Mouse (Mus musculus): Measurements from ENCODE around the gene Smim14.
A peak's percentile ranks its signal among the peaks of the same experiment; 100 is the strongest.
"Not testable (repeated sequence)": the region's sequence is repeated elsewhere in the genome, so short reads cannot be mapped to it uniquely, and the experiment has no call there.

Smim14 gene

DNA sequence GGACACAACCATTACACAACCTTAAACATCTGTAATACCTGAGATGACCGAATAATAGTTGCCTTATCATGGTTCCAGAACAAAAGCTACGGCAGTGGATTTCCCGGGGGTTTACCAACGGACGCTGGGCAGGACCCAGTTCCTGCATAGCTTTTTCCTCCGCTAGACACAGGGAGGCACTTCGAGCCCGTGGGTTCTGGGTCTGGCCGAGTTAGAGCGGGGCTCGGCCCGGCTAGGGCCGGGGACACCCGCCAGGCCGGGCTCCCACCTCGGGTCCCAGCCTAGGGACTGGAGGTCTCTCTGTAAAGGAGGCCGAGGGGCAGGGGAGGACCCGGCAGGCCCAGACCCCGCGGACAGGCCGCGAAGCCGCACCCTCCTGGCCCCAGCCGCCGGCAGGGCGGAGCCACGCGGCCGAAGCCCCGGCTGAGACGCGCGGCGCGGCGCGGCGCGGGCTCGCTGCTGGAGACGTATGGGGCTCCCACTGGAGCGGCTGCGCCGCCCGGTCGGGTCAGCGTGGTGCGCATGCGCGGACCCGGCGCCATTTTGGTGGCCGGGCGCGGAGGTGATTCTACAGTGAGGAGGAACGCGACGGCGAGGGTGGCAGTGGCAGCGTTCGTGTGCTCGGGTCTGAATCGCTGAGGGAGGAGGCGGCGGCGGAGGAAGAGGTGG lies at the start of gene Smim14, which contains the start of gene Ube2k:
Gene Smim14, minus strand, starts transcription at position 434 of the 669 bp plus-strand sequence.
Gene Ube2k, plus strand, starts transcription at position 483 of the 669 bp plus-strand sequence.
- DNase-seq (ENCODE audit: low read depth, low spot score), result peak; percentile 88

DNA sequence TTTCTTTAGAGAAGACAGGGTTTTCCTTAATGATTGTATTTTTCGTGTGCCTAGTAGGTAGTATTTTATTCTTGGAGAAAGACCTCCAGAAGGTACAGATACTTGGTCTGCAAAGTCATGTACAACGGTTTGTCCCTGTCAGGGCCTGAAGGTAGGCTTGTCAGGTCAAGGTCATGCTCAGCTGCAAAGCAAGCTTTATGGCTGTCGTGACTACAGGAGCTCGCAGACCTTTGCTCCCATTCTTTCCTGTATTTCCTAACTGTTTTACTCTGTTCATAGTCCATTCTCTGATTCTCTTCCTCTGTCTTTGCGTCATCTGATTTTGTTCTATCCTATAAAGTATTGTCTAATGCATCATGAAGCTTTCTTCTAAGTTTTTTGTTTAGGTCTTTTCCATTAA lies 49.3 kb upstream of the Smim14 start:
- DNase-seq (ENCODE audit: low read depth, low spot score), result no peak

DNA sequence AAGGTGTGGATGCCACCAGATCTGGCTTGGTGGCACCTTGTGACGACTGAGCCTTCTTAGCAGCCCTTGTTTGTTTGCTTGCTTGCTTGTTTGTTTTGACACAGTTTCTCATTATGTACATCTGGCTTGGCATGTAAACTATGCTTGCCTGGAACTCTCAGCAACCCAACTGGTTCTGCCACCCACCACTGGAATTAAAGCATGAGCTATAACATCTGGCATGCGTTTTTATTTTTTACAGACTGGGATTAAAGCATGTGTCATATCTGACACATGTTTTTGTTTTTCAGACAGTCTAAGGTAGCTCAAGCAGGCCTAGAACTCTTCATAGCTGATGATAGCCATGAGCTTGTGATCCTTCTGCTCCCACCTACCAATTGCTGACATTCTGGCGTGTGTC lies 41.6 kb upstream of the Smim14 start:
- no peak for DNase-seq (ENCODE audit: low read depth, low spot score)

DNA sequence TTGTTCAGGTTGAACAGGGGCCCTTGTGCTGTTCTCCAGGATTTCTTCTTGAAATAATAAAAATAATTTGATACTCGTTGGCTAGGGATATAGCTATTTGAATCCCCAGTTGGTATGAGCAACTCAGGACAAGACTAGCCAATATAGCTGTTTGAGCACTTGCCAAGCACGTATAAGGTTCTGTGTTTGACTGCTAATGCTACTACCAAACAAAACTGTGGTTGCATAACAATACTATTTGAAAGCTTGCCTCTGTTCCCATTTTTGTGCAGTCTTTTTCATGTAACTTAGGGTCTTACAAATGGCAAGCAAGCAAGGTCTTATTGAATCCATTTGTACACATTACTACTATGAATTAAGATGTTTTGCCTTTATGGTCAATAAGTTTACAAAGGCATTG lies 38.9 kb upstream of the Smim14 start:
- DNase-seq (ENCODE audit: low read depth, low spot score), result no peak

DNA sequence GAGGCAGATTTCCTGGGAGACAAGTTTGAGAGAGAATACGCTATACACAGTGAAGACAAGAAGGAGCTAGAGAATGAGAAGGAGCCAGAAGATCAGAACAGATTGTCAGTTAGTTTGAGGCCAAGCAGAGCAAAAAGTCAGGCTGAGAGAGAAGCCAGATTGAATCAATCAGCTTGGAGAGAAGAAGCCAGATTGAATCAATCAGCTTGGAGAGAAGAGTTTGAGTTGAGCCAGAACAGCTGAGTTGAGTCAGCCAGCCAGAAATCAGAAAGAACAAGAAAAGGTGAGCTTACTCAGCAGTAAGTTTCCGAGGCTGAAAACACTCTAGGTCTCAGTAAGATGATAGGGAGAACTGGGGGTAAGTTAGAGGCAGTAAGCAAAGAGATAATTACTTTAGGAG lies 37.9 kb upstream of the Smim14 start:
- DNase-seq (ENCODE audit: low read depth, low spot score), result no peak

DNA sequence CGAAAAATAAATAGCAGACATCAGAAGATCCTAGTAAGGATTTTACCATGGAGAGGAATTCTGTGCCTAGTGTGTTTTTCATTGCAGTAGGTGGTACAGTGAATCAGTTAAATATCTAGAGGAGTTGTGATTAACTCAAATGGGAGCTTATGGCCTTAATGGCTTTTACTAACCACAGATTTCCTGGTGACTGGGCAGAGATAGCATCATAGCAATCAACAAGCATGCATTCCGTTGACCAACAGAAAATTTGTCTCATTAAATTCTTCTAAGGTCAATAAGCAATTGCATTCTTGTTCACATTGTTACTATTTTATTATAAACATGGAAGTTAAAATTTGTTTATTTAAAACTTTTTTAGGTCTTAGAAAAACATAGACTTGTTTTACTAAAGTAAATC lies 28.5 kb upstream of the Smim14 start:
- DNase-seq (ENCODE audit: low read depth, low spot score), result no peak

DNA sequence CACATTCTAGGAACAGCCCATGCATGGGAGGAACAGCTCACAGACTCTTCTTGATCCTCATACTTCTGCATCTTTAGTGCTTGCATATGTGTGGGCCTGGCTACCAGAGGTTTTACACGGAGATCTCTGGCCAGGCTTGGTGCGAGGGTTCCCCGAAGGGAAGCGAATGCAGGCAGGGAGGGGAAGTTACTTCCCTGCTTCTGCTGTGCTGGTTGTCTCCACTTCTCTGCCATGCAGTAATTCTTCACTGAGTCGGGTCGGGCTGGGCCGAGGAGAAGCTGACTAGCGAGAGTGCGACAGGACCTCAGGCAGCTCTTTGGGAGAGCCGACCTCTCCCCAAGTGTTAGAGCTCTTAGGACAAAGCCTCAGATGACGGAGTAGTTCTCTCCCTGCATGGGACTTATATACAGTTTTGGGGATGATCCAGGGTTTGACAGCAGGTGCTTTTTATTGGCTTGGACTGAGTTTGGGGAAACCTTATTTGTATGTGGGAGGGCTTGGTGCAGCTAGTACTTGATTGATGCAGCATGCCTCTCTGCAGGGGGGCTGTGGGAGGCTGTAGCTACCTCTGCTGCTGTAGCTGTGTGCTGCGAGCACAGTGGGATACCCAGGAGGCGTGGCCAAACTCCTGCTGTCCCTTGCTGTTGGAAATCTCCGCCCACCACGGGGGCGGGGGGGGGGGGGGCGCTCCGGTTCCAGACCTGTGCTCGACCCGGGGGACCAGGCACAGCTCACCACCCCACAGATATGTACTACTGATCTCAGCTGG lies 24.3 kb upstream of the Smim14 start:
- DNase-seq (ENCODE audit: low read depth, low spot score), result peak; percentile 91

DNA sequence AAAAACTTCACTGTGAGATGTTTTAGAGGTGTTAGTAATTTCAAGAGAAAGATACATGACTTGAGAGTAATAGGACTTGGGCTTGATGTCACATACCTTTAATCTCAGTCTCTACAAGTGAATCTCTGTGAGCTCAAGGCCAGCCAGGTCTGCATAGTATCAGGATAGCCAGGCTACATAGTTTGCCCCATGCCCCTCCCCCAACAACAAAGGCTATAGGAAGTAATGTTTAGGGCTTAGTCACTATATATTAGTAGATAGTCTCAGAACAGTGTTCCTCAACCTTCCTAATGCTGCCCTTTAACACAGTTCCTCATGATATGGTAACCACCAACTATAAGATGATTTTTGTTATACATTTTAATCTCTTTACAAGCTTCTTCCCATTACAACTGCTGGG lies 20.1 kb upstream of the Smim14 start:
- no peak for DNase-seq (ENCODE audit: low read depth, low spot score)

DNA sequence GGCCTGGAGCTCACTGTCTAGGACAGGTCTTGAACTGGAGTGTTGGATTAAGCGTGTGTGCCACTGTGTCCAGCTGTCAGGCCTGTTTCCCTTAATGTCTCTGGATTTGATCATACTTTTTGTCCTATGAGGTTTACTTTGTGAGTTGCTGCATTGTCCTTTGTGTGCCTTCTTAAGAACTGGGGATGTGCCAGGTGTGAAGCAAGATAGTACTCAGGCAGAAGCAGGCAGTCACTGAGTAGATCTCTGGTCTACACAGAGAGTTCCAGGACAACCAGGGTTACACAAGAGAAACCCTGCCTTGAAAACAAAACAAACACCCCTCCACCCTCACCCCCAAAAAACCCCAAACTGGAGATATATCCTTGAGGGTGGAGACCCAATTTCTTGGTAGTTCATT lies 12.7 kb upstream of the Smim14 start:
- no peak for DNase-seq (ENCODE audit: low read depth, low spot score)

DNA sequence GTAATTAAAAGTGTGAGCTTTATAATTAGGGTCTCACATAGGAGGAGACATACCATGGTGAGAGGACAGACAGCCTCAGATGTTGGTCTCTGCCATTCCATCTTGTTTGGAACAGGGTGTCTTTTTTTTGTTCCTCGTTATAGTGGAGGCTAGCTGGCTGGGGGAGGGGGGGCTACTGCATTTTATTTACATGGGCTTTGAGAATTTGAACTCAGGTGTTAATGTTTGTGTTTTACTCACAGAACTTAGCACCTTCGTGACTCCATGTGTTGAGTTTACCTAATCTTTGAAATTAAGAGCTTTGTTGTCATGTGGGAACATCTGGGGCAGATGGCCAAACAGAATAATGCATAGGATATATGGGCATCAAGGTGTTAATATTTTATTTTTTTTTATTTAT lies 7.6 kb upstream of the Smim14 start:
- no peak for DNase-seq (ENCODE audit: low read depth, low spot score)

DNA sequence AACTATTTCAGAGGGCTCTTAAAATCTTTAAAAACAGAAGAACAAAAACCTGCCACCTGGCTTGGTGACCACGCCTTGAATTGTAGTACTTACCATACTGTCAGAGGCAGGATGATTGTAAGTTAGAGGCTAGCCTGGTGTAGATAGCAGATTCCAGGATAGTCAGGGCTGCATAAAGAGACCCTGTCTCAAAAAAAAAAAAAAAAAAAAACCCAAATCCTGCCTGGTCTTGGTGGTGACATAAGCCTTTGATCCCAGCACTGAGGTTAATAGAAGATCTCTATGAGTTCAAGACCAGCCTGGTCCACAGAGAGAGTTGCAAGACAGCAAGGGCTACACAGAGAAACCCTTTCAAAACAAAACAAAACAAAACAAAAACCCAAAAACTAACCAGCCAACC lies 6.5 kb upstream of the Smim14 start:
- DNase-seq (ENCODE audit: low read depth, low spot score), result no peak

DNA sequence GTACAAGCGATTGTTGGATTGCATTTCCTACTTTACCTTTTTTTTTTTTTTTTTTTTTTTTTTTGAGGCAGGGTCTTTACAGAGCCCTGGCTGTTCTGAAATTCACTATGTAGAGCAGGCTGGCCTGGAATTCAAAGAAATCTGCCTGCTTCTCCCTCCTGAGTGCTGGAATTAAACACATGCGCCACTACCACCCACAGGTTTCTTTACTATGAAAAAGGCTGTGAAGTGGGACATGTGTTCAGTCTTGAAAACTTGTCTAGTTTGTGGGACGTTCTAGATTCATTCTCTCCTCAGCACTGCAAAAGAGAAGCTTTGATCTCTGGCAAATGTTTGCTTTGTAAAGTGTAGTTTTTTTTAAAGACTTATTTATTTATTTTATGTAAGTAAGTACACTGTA lies 4.9 kb upstream of the Smim14 start:
- no peak for DNase-seq (ENCODE audit: low read depth, low spot score)

DNA sequence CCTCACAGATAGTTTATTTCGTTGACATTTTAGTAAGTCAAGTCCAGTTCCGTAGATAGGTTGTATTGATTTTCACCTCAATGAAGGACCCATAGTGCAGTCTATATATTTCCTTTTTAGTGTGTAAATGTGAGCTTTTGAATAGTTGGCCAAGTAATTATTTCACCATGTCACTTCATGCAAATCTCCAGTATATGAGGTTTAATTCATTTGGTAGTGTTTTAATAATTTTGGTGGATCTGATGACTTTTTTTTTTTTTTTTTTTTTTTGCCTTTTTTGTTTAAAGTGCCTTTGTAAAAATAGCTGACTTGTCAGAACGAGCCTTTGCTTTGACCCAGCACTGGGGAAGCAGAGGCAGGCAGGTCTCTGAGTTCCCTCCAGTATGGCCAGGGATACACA lies 2.8 kb upstream of the Smim14 start:
- DNase-seq (ENCODE audit: low read depth, low spot score), result no peak

DNA sequence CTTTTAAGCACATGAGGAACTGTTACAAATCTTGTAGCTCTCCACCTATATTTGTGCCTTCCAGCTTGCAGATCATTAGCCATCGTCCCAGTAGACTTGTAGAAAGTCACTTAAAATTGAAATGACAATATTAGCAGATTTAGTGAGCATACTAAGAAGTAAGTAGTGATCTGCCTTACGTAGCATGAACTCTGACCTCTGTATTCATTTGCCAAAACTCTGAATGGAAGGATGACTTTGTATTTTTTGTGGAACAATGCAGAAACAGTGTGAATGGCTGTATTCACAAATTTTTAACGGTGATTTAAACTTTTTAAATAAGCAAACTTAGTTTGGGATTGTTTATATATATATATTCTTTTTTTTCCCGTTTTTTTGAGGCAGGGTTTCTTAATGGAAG lies 1.8 kb upstream of the Smim14 start:
- DNase-seq (ENCODE audit: low read depth, low spot score), result no peak

DNA sequence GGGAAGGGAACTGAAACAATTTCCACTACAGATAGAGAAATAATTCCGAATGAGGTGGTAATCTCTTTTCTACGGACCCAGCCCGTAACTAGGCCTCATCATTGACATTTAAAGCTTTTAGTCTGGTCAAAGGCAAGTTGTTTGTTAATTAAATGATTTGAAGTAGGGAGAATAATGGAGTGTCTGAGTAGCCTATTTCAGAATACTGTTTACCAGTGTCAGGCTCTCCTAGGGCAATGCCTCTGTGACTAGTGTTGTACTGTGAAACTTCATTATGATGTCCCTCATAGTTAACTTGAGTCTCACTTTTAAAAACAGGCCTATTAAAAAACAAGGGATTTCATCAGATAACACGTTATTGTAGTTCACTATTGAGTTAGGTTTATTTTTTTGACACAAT lies 1.1 kb upstream of the Smim14 start:
- no peak for DNase-seq (ENCODE audit: low read depth, low spot score)

DNA sequence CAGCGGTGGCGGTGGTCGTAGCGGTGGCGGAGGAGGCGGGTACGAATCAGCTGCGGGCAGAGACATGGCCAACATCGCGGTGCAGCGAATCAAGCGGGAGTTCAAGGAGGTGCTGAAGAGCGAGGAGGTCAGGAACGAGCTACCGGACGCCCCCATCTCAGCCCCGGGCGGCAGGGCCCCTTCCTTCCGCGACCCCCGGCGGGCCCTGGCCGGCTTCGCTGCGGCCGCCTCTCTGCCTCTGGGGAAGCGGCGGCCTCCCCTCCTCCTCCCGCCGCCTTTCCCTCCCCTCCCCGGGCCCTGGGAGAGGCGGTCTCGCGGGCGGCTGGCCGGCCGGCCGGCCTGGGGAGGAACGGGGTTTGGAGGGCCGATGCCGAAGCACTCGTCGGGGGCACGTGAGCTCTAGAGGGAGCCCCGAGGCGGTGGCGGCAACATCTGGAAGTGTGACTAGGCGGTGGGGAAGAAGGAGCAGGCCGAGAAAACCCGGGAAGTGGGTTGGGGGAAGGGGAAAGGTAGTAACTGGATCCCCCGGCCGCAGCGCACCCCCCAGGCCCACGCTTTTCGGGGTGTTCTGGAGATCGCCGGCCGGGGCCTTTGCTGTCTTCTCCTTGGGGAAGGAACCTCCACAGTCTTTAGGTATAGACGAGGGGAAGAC lies 562 bp upstream of the Smim14 start:
- DNase-seq (ENCODE audit: low read depth, low spot score), result peak; percentile 82

DNA sequence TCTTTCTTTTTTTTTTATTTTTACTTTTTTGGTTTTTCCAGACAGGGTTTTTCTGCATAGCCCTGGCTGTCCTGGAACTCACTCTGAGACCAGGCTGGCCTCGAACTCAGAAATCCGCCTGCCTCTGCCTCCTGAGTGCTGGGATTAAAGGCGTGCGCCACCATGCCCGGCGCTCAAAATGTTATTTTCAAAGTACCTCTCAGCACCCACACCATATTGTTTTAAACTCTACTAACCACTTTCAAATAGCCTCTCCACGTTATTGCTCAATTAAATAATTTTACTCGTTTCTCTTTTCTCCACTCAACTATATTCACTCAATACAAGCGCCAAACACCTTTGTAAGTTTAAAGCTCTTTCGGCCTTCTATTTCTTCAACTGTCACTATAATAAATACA lies 917 bp downstream of the Smim14 start:
- not testable (repeated sequence) for DNase-seq (ENCODE audit: low read depth, low spot score)

DNA sequence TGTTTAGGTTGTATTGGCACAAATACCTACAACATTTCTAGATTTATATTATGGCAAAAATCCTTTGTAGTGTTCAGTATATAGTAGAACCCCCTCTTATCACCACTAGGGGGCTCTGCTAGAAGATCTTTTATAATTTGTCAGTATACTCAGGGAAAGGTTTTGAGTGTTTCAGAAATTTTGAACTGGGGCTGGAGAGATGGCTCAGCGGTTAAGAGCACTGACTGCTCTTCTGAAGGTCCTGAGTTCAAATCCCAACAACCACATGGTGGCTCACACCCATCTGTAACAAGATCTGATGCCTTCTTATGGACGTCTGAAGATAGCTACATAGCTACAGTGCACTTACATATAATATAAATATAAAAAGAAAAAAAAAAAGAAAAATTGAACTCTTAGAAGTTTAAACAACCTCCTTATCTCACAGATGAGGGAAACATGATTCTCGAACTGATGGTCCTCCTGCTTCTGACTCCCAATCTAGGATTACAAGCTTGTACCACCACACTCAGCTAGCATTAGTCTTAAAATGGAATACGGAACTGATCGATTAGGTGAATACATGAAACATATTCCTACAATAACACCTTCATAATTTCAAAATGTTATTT lies 1.4 kb downstream of the Smim14 start:
- peak; percentile 64 for DNase-seq (ENCODE audit: low read depth, low spot score)

DNA sequence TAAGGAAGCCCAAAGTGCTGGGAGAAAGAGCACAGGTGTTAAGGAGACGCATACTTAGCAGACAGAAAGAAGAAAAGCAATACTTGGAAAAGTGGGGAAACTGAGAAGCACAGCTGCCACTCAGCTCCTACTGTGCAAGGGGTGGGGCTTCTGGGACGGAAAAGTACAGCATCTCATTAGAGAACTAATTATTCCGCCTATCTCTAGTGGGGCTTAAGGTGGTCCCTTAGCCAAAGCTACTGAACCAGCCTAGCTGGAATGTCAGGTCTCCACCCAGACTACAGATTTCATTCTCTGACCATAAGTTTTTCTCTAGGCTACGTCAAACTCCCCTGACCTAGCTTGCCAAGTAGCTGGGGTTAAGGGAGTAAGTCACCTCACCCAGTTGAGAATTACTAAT lies 2.5 kb downstream of the Smim14 start:
- DNase-seq (ENCODE audit: low read depth, low spot score), result peak; percentile 82

DNA sequence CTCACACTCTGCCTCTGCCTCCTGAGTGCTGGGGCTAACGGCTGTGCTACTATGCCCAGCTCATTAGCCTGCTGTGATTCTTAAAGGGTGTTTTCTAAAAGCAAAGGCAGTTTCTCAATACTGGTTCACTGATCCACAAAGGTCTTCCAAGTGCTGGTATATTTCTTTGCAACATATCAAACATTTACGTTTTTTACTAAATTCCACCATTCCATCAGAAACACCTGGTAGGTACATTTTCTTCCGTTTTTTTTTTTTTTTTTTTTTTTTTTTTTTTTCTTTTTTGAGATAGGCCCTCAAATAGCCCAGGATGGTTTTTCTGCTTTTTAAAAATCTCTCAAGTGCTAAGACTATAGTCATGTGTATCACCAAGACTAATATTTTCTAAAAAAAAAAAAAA lies 5.7 kb downstream of the Smim14 start:
- DNase-seq (ENCODE audit: low read depth, low spot score), result no peak

DNA sequence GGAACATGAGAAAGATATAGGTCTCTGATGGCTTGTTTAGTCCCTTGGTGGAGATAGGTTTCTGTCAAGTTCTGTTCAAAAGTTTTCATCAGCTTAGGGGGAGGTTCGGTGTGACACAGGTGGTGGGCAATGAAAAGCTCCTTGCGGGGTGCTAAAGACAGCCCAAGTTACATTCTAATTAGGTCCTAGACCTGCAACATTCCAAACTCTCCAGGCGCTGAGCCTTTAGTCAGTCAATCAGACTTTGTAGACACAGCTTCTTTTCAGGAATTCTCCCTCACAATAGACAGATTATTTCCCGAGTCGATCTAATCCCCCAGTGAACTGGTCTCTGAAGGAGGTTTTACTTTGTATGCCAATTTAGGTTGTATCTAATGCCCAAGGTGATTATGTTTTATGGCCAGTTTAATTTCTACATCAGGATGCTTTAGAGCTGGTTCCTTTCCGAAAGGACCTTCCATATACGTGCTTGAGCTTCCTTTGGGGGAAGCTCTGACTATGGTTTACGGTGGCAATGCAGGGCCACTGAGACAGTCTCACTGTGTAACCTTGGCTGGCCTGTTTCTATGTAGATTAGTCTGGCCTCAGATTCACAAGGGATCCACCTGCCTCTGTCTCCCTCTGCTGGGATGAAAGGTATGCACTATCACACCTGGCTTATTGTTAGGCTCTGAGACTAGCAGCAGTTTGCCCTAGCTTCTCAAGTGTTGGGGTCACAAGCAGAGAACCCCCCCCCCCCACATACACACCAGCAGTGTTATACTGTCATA lies 11.1 kb downstream of the Smim14 start:
- DNase-seq (ENCODE audit: low read depth, low spot score), result peak; percentile 98

DNA sequence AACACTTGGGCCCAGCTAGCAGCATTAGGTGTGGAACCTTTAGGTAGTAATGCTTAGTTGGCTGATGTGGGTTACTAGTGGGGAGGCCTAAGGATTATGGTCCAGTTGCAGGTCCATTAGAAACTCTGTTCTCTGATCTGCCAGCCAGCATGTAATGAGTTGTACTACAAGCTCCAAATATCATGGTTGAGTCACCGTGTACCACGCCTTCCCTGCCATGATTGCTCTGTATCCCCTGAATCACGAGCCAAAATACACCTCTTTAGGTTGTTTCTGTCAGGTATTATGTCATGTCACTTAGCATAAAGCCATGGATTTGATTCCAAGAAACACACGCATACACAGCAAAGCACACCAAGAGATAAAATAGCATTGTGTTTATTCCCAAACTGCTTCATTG lies 12.2 kb downstream of the Smim14 start:
- no peak for DNase-seq (ENCODE audit: low read depth, low spot score)

Measured in R1 (cell line).